Mouse (Mus musculus): ENCODE measurements around the gene Galr3.

- TF ChIP-seq EP300 (IDR thresholded peaks at IDR 0.05; ENCODE audit: insufficient read depth, low read depth, low read length) (no peak), POLR2A (IDR thresholded peaks at IDR 0.05; ENCODE audit: insufficient read depth, low read depth, low read length) (no peak), CTCF (IDR thresholded peaks at IDR 0.05) (no peak)
Measured at GRCm38 (mm10) chr15:79011550-79011949, 30.1 kb upstream of the Galr3 start.

All from heart, adult 2 months (tissue).